Mouse (Mus musculus) gastrocnemius, adult 2 months (tissue): ENCODE data around the gene Gm17490. TPM values are rescaled to one million over a fixed set of nuclear protein-coding genes. Genes with fewer than 3 reads are reported as not detected.
A peak's percentile ranks its signal among the peaks of the same experiment; 100 is the strongest.

Source experiments
- DNase-seq: peaks from one replicate; pipeline ENCODE4 v3.0.0; 2022
- H3K27ac ChIP-seq: fragments of 200-600 bp; 2 replicates; pipeline ENCODE4 v1.8.1; 2022; ENCODE audit warnings: mild to moderate bottlenecking
- H3K4me3 ChIP-seq: fragments of 200-600 bp; 2 replicates; pipeline ENCODE4 v1.8.1; 2022; ENCODE audit warnings: mild to moderate bottlenecking, moderate library complexity
- CTCF ChIP-seq: fragments of 200-600 bp; IDR thresholded peaks from 2 replicates; pipeline ENCODE4 v1.8.1; 2022; ENCODE audit warnings: antibody characterized with exemption, mild to moderate bottlenecking, moderate library complexity
- intact Hi-C: fragments of 180-260 bp; cut with DNase I; formaldehyde crosslinking; loops from one replicate; pipeline ENCODE4 v1.15.1; 2025
- total RNA-seq, 2 experiments: library from RNA; stranded (reverse); gene quantifications; 2 replicates each; pipeline ENCODE4 v1.2.3; 2021

Gm17490 gene
- total RNA-seq, 2 experiments from 2014 or later: not detected

GRCm38 (mm10) chr2:11604911-11605310 is 21.2 kb downstream of the Gm17490 start:
- TF ChIP-seq CTCF: no peak
- no peak for DNase-seq
- Histone ChIP-seq H3K4me3 (no peak overlapping the region), H3K27ac (no peak overlapping the region)
- intact Hi-C loops: loop anchor here (10.0 kb wide), 2 partner anchors 100 to 170 kb away; partner anchors contain the start of genes Ankrd16, Fbh1 and Il15ra

- no peak for TF ChIP-seq CTCF
- peak within 1 kb of the TSS; percentile 91 for H3K27ac ChIP-seq
- intact Hi-C loops: loop anchor here (10.0 kb wide), 2 partner anchors 101 to 171 kb away; partner anchors contain the start of genes Ankrd16, Fbh1 and Il15ra
- H3K4me3 ChIP-seq: peak within 1 kb of the TSS; percentile 99
- no peak for DNase-seq
These were observed 22.0 kb downstream of the Gm17490 start, which contains the start of gene Rbm17 for GRCm38 (mm10) chr2:11604053-11604452. Gene Rbm17, minus strand, starts transcription at chr2:11604153.

- DNase-seq: peak; percentile 96
- intact Hi-C loops: loop anchor here (10.0 kb wide), 2 partner anchors 102 to 172 kb away; partner anchors contain the start of genes Ankrd16, Fbh1 and Il15ra
- H3K27ac ChIP-seq: peak overlapping the region; percentile 91
These were observed 23.3 kb downstream of the Gm17490 start for GRCm38 (mm10) chr2:11602506-11603489.

GRCm38 (mm10) chr2:11601795-11602194 is 24.3 kb downstream of the Gm17490 start:
- peak overlapping the region; percentile 99 for H3K4me3 ChIP-seq
- H3K27ac ChIP-seq: no peak overlapping the region
- DNase-seq: no peak
- intact Hi-C loops: loop anchor here (10.0 kb wide), 2 partner anchors 103 to 173 kb away; partner anchors contain the start of genes Ankrd16, Fbh1 and Il15ra
- no peak for TF ChIP-seq CTCF

More at GRCm38 (mm10) chr2:11602506-11603489, 23.3 kb downstream of the Gm17490 start:
- TF ChIP-seq CTCF: peak; percentile 99; the same call in 1 of the 2 replicates
- H3K4me3 ChIP-seq: peak overlapping the region; percentile 99

GRCm38 (mm10) chr2:11597906-11598305 is 28.2 kb downstream of the Gm17490 start:
- no peak overlapping the region for H3K4me3 ChIP-seq
- no peak for DNase-seq
- no peak for TF ChIP-seq CTCF
- no peak overlapping the region for H3K27ac ChIP-seq
- intact Hi-C loops: no loop called here

- no peak for TF ChIP-seq CTCF
- DNase-seq: no peak
- intact Hi-C loops: no loop called here
- no peak overlapping the region for H3K4me3 ChIP-seq
- no peak overlapping the region for H3K27ac ChIP-seq
These were observed 29.4 kb downstream of the Gm17490 start for GRCm38 (mm10) chr2:11596690-11597089.

GRCm38 (mm10) chr2:11587996-11588395 is 38.1 kb downstream of the Gm17490 start:
- intact Hi-C loops: no loop called here
- DNase-seq: no peak
- no peak overlapping the region for H3K4me3 ChIP-seq
- TF ChIP-seq CTCF: no peak
- H3K27ac ChIP-seq: no peak overlapping the region

GRCm38 (mm10) chr2:11579399-11579798 is 46.7 kb downstream of the Gm17490 start:
- DNase-seq: no peak
- TF ChIP-seq CTCF: no peak
- no peak overlapping the region for H3K27ac ChIP-seq
- intact Hi-C loops: no loop called here
- no peak overlapping the region for H3K4me3 ChIP-seq

- intact Hi-C loops: no loop called here
- no peak overlapping the region for H3K4me3 ChIP-seq
- H3K27ac ChIP-seq: no peak overlapping the region
- DNase-seq: no peak
- no peak for TF ChIP-seq CTCF
These were observed 47.9 kb downstream of the Gm17490 start for GRCm38 (mm10) chr2:11578187-11578586.

Other genes with a start within 250 kb of the Gm17490 start
- gene Pfkfb3, start 72.2 kb downstream of the Gm17490 start, total RNA-seq: 100 to 1,000 TPM in 1 of 2 experiments, 10 to 100 TPM in 1; 84.9 to 302 TPM
- 10 to 100 TPM; 54.2 to 56.2 TPM for gene Rbm17, start 22.1 kb downstream of the Gm17490 start, total RNA-seq
- gene Il2ra, start 16.5 kb upstream of the Gm17490 start, total RNA-seq: under 1 TPM; 0.45 to 0.92 TPM
- 10 to 100 TPM; 29.8 to 38.6 TPM for gene Il15ra, start 79.0 kb upstream of the Gm17490 start, total RNA-seq
- 10 to 100 TPM; 24.1 to 32.5 TPM for gene Fbh1, start 151.3 kb upstream of the Gm17490 start, total RNA-seq
- 10 to 100 TPM; 20.8 to 26.3 TPM for gene Ankrd16, start 151.6 kb upstream of the Gm17490 start, total RNA-seq